Mouse (Mus musculus): ENCODE measurements around the gene Thg1l. TPM values are rescaled to one million over a fixed set of nuclear protein-coding genes. Genes with fewer than 3 reads are reported as not detected.

Gene Thg1l
- polyA plus RNA-seq, 1 experiment from 2014 or later: 14.8 TPM

GRCm38 (mm10) chr11:45925436-45925835, 29.9 kb downstream of the Thg1l start:
- peak; percentile 6 for DNase-seq (ENCODE audit: low spot score)
- Histone ChIP-seq H3K27ac (replicated peaks; ENCODE audit: low read depth, low read length) (no peak overlapping the region), H3K4me1 (ENCODE audit: control insufficient read depth, insufficient read depth, low read length) (peaks cover 4% of the 10 kb centered on the region; the same call in 1 of the 2 replicates), H3K27me3 (ENCODE audit: control insufficient read depth, insufficient read depth, low read length) (no peaks in the 10 kb centered on the region), H3K4me3 (ENCODE audit: low read depth, low read length) (no peak overlapping the region), H3K9ac (replicated peaks; ENCODE audit: low read length) (no peak overlapping the region), H3K36me3 (replicated peaks; ENCODE audit: control insufficient read depth, insufficient read depth, low read depth, low read length) (no peaks in the 10 kb centered on the region), H3K4me2 (ENCODE audit: low read depth, low read length) (no peak overlapping the region), H3K9me3 (replicated peaks; ENCODE audit: control insufficient read depth, low read length) (no peaks in the 10 kb centered on the region)
- no peak for ATAC-seq (replicated peaks; ENCODE audit: insufficient number of reproducible peaks, low FRiP score, low TSS enrichment, low read depth)
- WGBS: 30% methylated on average over 6 of the region's 6 CpGs

- ATAC-seq (replicated peaks; ENCODE audit: insufficient number of reproducible peaks, low FRiP score, low TSS enrichment, low read depth) (no peak; the same call in 1 of the 2 replicates), DNase-seq (ENCODE audit: low spot score) (peak; percentile 36)
- H3K4me3 ChIP-seq (ENCODE audit: low read depth, low read length): no peak overlapping the region
Measured at GRCm38 (mm10) chr11:45921480-45921898, 33.8 kb downstream of the Thg1l start.

GRCm38 (mm10) chr11:45921026-45921425, 34.3 kb downstream of the Thg1l start:
- no peak for ATAC-seq (replicated peaks; ENCODE audit: insufficient number of reproducible peaks, low FRiP score, low TSS enrichment, low read depth)
- Histone ChIP-seq H3K9ac (replicated peaks; ENCODE audit: low read length) (peak overlapping the region; percentile 48), H3K4me1 (ENCODE audit: control insufficient read depth, insufficient read depth, low read length) (peaks cover 4% of the 10 kb centered on the region; the same call in 1 of the 2 replicates), H3K27ac (replicated peaks; ENCODE audit: low read depth, low read length) (no peak overlapping the region), H3K36me3 (replicated peaks; ENCODE audit: control insufficient read depth, insufficient read depth, low read depth, low read length) (no peaks in the 10 kb centered on the region), H3K27me3 (ENCODE audit: control insufficient read depth, insufficient read depth, low read length) (no peaks in the 10 kb centered on the region), H3K4me3 (ENCODE audit: low read depth, low read length) (no peak overlapping the region), H3K9me3 (replicated peaks; ENCODE audit: control insufficient read depth, low read length) (no peaks in the 10 kb centered on the region), H3K4me2 (ENCODE audit: low read depth, low read length) (no peak overlapping the region; the same call in 1 of the 2 replicates)
- no peak for DNase-seq (ENCODE audit: low spot score)
- 55% methylated on average over 8 of the region's 8 CpGs for WGBS

More at GRCm38 (mm10) chr11:45921480-45921898, 33.8 kb downstream of the Thg1l start:
- 14% methylated on average over 10 of the region's 10 CpGs for WGBS
- H3K9ac ChIP-seq (replicated peaks; ENCODE audit: low read length): peak overlapping the region; percentile 48
- no peak overlapping the region for H3K27ac ChIP-seq (replicated peaks; ENCODE audit: low read depth, low read length)
- H3K4me1 ChIP-seq (ENCODE audit: control insufficient read depth, insufficient read depth, low read length): peaks cover 4% of the 10 kb centered on the region; the same call in 1 of the 2 replicates
- no peaks in the 10 kb centered on the region for H3K36me3 ChIP-seq (replicated peaks; ENCODE audit: control insufficient read depth, insufficient read depth, low read depth, low read length)
- H3K27me3 ChIP-seq (ENCODE audit: control insufficient read depth, insufficient read depth, low read length): no peaks in the 10 kb centered on the region
- H3K9me3 ChIP-seq (replicated peaks; ENCODE audit: control insufficient read depth, low read length): no peaks in the 10 kb centered on the region
- no peak overlapping the region; the same call in 1 of the 2 replicates for H3K4me2 ChIP-seq (ENCODE audit: low read depth, low read length)

GRCm38 (mm10) chr11:45918836-45919235, 36.5 kb downstream of the Thg1l start:
- Histone ChIP-seq H3K27ac (replicated peaks; ENCODE audit: low read depth, low read length) (no peak overlapping the region), H3K4me3 (ENCODE audit: low read depth, low read length) (no peak overlapping the region), H3K4me1 (ENCODE audit: control insufficient read depth, insufficient read depth, low read length) (peaks cover 4% of the 10 kb centered on the region; the same call in 1 of the 2 replicates), H3K9me3 (replicated peaks; ENCODE audit: control insufficient read depth, low read length) (no peaks in the 10 kb centered on the region), H3K36me3 (replicated peaks; ENCODE audit: control insufficient read depth, insufficient read depth, low read depth, low read length) (no peaks in the 10 kb centered on the region), H3K9ac (replicated peaks; ENCODE audit: low read length) (no peak overlapping the region), H3K4me2 (ENCODE audit: low read depth, low read length) (no peak overlapping the region), H3K27me3 (ENCODE audit: control insufficient read depth, insufficient read depth, low read length) (no peaks in the 10 kb centered on the region)
- DNase-seq (ENCODE audit: low spot score) (no peak), ATAC-seq (replicated peaks; ENCODE audit: insufficient number of reproducible peaks, low FRiP score, low TSS enrichment, low read depth) (no peak)
- WGBS: 79% methylated on average over 4 of the region's 4 CpGs

- Histone ChIP-seq H3K27ac (replicated peaks; ENCODE audit: low read depth, low read length) (no peak overlapping the region), H3K9me3 (replicated peaks; ENCODE audit: control insufficient read depth, low read length) (no peaks in the 10 kb centered on the region), H3K27me3 (ENCODE audit: control insufficient read depth, insufficient read depth, low read length) (no peaks in the 10 kb centered on the region), H3K36me3 (replicated peaks; ENCODE audit: control insufficient read depth, insufficient read depth, low read depth, low read length) (no peaks in the 10 kb centered on the region), H3K4me2 (ENCODE audit: low read depth, low read length) (no peak overlapping the region), H3K4me3 (ENCODE audit: low read depth, low read length) (no peak overlapping the region), H3K9ac (replicated peaks; ENCODE audit: low read length) (no peak overlapping the region), H3K4me1 (ENCODE audit: control insufficient read depth, insufficient read depth, low read length) (peaks cover 4% of the 10 kb centered on the region; the same call in 1 of the 2 replicates)
- no peak for DNase-seq (ENCODE audit: low spot score)
- WGBS: 90% methylated on average over 6 of the region's 6 CpGs
- ATAC-seq (replicated peaks; ENCODE audit: insufficient number of reproducible peaks, low FRiP score, low TSS enrichment, low read depth): no peak
Measured at GRCm38 (mm10) chr11:45918018-45918417, 37.3 kb downstream of the Thg1l start.

GRCm38 (mm10) chr11:45916196-45916595, 39.1 kb downstream of the Thg1l start:
- Histone ChIP-seq H3K4me2 (ENCODE audit: low read depth, low read length) (no peak overlapping the region), H3K4me3 (ENCODE audit: low read depth, low read length) (no peak overlapping the region), H3K36me3 (replicated peaks; ENCODE audit: control insufficient read depth, insufficient read depth, low read depth, low read length) (no peaks in the 10 kb centered on the region), H3K9me3 (replicated peaks; ENCODE audit: control insufficient read depth, low read length) (no peaks in the 10 kb centered on the region), H3K27me3 (ENCODE audit: control insufficient read depth, insufficient read depth, low read length) (no peaks in the 10 kb centered on the region), H3K4me1 (ENCODE audit: control insufficient read depth, insufficient read depth, low read length) (peaks cover under 1% of the 10 kb centered on the region; the same call in 1 of the 2 replicates), H3K27ac (replicated peaks; ENCODE audit: low read depth, low read length) (no peak overlapping the region), H3K9ac (replicated peaks; ENCODE audit: low read length) (no peak overlapping the region)
- DNase-seq (ENCODE audit: low spot score) (no peak), ATAC-seq (replicated peaks; ENCODE audit: insufficient number of reproducible peaks, low FRiP score, low TSS enrichment, low read depth) (no peak)
- WGBS: 85% methylated on average over 10 of the region's 10 CpGs

- Histone ChIP-seq H3K9ac (replicated peaks; ENCODE audit: low read length) (no peak overlapping the region), H3K9me3 (replicated peaks; ENCODE audit: control insufficient read depth, low read length) (no peaks in the 10 kb centered on the region), H3K27ac (replicated peaks; ENCODE audit: low read depth, low read length) (no peak overlapping the region), H3K36me3 (replicated peaks; ENCODE audit: control insufficient read depth, insufficient read depth, low read depth, low read length) (no peaks in the 10 kb centered on the region; the same call in 1 of the 2 replicates), H3K4me3 (ENCODE audit: low read depth, low read length) (no peak overlapping the region), H3K4me1 (ENCODE audit: control insufficient read depth, insufficient read depth, low read length) (no peaks in the 10 kb centered on the region), H3K27me3 (ENCODE audit: control insufficient read depth, insufficient read depth, low read length) (no peaks in the 10 kb centered on the region), H3K4me2 (ENCODE audit: low read depth, low read length) (no peak overlapping the region)
- WGBS: 88% methylated on average over 5 of the region's 5 CpGs
- no peak for ATAC-seq (replicated peaks; ENCODE audit: insufficient number of reproducible peaks, low FRiP score, low TSS enrichment, low read depth)
- no peak for DNase-seq (ENCODE audit: low spot score)
Measured at GRCm38 (mm10) chr11:45910701-45911100, 44.6 kb downstream of the Thg1l start.

- H3K27me3 ChIP-seq (ENCODE audit: control insufficient read depth, insufficient read depth, low read length): no peaks in the 10 kb centered on the region
- H3K9me3 ChIP-seq (replicated peaks; ENCODE audit: control insufficient read depth, low read length): no peaks in the 10 kb centered on the region
- no peak for ATAC-seq (replicated peaks; ENCODE audit: insufficient number of reproducible peaks, low FRiP score, low TSS enrichment, low read depth)
- no peak overlapping the region for H3K4me3 ChIP-seq (ENCODE audit: low read depth, low read length)
- no peak overlapping the region for H3K4me2 ChIP-seq (ENCODE audit: low read depth, low read length)
- no peak overlapping the region for H3K9ac ChIP-seq (replicated peaks; ENCODE audit: low read length)
- DNase-seq (ENCODE audit: low spot score): no peak
- H3K27ac ChIP-seq (replicated peaks; ENCODE audit: low read depth, low read length): no peak overlapping the region
- H3K36me3 ChIP-seq (replicated peaks; ENCODE audit: control insufficient read depth, insufficient read depth, low read depth, low read length): no peaks in the 10 kb centered on the region; the same call in 1 of the 2 replicates
- no peaks in the 10 kb centered on the region for H3K4me1 ChIP-seq (ENCODE audit: control insufficient read depth, insufficient read depth, low read length)
- 97% methylated on average over 7 of the region's 7 CpGs for WGBS
Measured at GRCm38 (mm10) chr11:45908894-45909293, 46.4 kb downstream of the Thg1l start.
